Mouse (Mus musculus) embryonic facial prominence, embryonic 13.5 days (tissue): ENCODE data around the gene Fam199x. TPM values are rescaled to one million over a fixed set of nuclear protein-coding genes. Genes with fewer than 3 reads are reported as not detected.

ENCODE experiments used
- ATAC-seq: fragments of 200-750 bp; cut with Nextera tagmentation; 2 replicates; pipeline ENCODE4 v1.8.0; 2017; ENCODE audit warnings: low read depth; ENCODE audit not compliant: insufficient number of reproducible peaks, insufficient read depth, low FRiP score, low TSS enrichment
- H3K27ac ChIP-seq: fragments of 300-500 bp; sonication (generic); 2 replicates; pipeline ENCODE4 v1.5.1; 2015; ENCODE audit warnings: moderate library complexity, mild to moderate bottlenecking, inconsistent platforms
- H3K27me3 ChIP-seq: fragments of 300-500 bp; sonication (generic); 2 replicates; pipeline ENCODE4 v1.6.1; 2015; ENCODE audit warnings: mild to moderate bottlenecking, inconsistent platforms
- H3K36me3 ChIP-seq: fragments of 300-500 bp; sonication (generic); 2 replicates; pipeline ENCODE4 v1.6.1; 2015; ENCODE audit warnings: mild to moderate bottlenecking, inconsistent platforms
- H3K4me1 ChIP-seq: fragments of 300-500 bp; sonication (generic); 2 replicates; pipeline ENCODE4 v1.6.1; 2015; ENCODE audit warnings: inconsistent platforms
- H3K4me2 ChIP-seq: fragments of 300-500 bp; sonication (generic); 2 replicates; pipeline ENCODE4 v1.6.1; 2015; ENCODE audit warnings: moderate library complexity, mild to moderate bottlenecking, inconsistent platforms
- H3K4me3 ChIP-seq: fragments of 300-500 bp; sonication (generic); 2 replicates; pipeline ENCODE4 v1.5.1; 2015; ENCODE audit warnings: mild to moderate bottlenecking, inconsistent platforms
- H3K9ac ChIP-seq: fragments of 300-500 bp; sonication (generic); 2 replicates; pipeline ENCODE4 v1.6.1; 2015; ENCODE audit warnings: mild to moderate bottlenecking, inconsistent platforms
- H3K9me3 ChIP-seq: fragments of 300-500 bp; sonication (generic); 2 replicates; pipeline ENCODE4 v1.6.1; 2016; ENCODE audit warnings: inconsistent platforms
- WGBS: fragments of 180-500 bp; shearing (Covaris S2); methylation state at CpG from one replicate; pipeline ENCODE4 v1.1.7; 2015; ENCODE audit warnings: mixed read lengths; 5-methylcytosine and 5-hydroxymethylcytosine counted together
- polyA plus RNA-seq: library from polyadenylated mRNA; unstranded; fragments of >200 nt; fragmentation: Nextera tagmentation; extraction: Ambion mirVana; gene quantifications from 2 replicates; pipeline ENCODE4 v1.2.1, GENCODE M21; 2015

Gene Fam199x
- polyA plus RNA-seq, 1 experiment from 2014 or later = 7.8 TPM

DNA sequence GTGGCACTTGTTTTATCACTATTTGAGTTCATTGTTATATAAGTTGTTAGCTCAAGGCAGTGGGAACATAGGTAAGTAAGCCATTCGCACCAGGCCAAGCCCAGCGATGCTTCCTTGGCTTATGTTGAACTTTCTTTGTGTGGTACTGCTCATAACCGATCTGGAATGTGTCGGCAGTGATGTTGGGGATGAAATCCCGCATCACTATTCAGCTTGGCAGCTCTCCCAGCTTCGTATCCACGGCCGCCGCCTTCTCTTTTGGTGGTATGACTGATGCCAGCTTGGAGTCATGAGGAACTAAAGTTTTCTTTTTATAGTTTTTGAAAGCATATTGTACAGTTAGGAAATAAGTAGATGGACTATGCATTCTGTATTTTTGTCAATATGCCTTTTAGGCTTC is 13.8 kb downstream of the Fam199x start:
- Histone ChIP-seq H3K9me3 (no peaks in the 10 kb centered on the region), H3K36me3 (no peaks in the 10 kb centered on the region), H3K4me1 (no peaks in the 10 kb centered on the region), H3K4me3 (no peak overlapping the region), H3K4me2 (no peak overlapping the region), H3K9ac (no peak overlapping the region), H3K27me3 (no peaks in the 10 kb centered on the region), H3K27ac (no peak overlapping the region)
- WGBS = 87% methylated on average over 9 of the region's 9 CpGs
- no peak for ATAC-seq

DNA sequence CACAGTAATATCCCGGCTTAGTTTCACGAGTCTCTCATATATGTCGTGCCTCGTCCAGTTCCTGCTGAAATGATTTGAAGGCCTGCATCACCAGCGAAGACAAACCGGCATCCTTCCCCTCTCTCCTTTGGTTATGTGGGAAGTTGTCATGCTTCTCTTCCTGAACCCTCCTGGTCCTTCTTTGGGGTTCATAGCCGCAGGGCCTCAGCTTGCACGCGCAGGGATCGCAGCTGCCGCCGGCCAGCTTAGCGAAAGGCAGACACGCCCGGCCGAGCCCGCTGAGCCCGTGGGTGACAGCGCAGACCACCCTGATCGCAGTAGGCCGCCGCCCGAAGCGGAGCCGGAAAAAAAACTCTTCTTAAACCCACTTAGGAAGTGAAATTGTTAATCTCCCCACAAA is 55.1 kb downstream of the Fam199x start:
- H3K4me1 ChIP-seq = no peaks in the 10 kb centered on the region
- H3K27ac ChIP-seq = no peak overlapping the region
- no peak overlapping the region for H3K4me2 ChIP-seq
- no peaks in the 10 kb centered on the region for H3K36me3 ChIP-seq
- no peak overlapping the region for H3K9ac ChIP-seq
- H3K9me3 ChIP-seq = no peaks in the 10 kb centered on the region
- H3K4me3 ChIP-seq = no peak overlapping the region
- H3K27me3 ChIP-seq = peaks cover 64% of the 10 kb centered on the region
- WGBS = 24% methylated on average over 25 of the region's 25 CpGs
- no peak for ATAC-seq

DNA sequence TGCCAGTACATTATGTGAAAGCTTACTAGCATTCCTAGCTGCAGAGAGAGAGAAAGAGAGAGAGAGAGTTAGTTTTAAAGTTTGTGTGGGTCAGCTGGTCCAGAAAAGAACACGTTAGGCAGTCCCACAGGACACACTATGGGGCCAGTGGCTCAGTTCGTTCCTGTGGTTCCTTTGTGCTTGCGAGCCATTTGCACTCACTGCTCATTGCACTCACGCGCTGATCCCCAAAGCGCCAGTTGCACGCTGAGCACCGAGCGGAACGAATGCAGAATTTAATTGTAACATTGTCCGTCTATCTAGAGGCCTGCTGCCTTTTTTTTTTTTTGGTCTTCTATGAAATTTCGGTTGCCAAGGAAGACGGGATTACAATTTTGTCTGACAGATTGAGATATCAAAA is 57.1 kb downstream of the Fam199x start:
- Histone ChIP-seq H3K4me1 (no peaks in the 10 kb centered on the region), H3K36me3 (no peaks in the 10 kb centered on the region), H3K27ac (no peak overlapping the region), H3K9me3 (no peaks in the 10 kb centered on the region), H3K9ac (no peak overlapping the region), H3K4me3 (no peak overlapping the region), H3K27me3 (peaks cover 51% of the 10 kb centered on the region), H3K4me2 (no peak overlapping the region)
- WGBS = 12% methylated on average over 13 of the region's 13 CpGs
- no peak for ATAC-seq

DNA sequence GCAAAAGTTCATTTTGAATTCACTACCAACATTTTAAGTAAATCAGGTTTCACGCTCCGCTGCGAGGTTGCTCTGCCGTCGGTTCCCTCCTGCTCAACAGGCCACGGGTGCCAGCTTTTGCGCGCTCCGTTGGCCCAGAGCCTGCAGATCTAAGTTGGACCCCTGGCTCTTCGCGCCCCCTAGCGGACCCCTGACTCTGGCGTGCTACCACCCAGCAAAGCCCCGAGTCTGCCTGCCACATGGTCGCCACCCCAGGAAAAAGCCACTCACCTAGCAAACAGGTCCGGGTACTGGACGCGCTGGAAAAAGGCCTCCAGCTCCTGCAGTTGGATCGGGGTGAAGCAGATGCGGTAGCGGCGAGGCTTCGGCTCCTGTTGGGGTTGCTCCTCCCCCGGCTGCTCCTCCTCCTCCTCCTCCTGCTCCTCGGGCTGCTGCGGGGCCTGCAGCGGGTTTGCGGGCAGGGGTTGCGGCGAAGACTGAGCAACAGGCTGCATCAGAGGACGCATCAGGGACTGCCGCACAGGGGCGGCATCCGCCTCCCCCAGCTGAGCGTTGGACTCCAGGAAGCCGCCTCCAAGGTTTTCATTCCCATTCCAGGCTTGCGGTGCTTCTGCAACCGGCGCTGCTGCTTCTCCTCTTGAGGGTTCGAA is 68.8 kb downstream of the Fam199x start:
- H3K36me3 ChIP-seq = no peaks in the 10 kb centered on the region
- no peak overlapping the region for H3K9ac ChIP-seq
- WGBS = 21% methylated on average over 40 of the region's 40 CpGs
- peaks cover 89% of the 10 kb centered on the region for H3K27me3 ChIP-seq
- H3K4me2 ChIP-seq = peak overlapping the region; percentile 46
- peak overlapping the region; percentile 22 for H3K4me3 ChIP-seq
- H3K9me3 ChIP-seq = no peaks in the 10 kb centered on the region
- H3K4me1 ChIP-seq = no peaks in the 10 kb centered on the region
- H3K27ac ChIP-seq = no peak overlapping the region
- no peak for ATAC-seq

DNA sequence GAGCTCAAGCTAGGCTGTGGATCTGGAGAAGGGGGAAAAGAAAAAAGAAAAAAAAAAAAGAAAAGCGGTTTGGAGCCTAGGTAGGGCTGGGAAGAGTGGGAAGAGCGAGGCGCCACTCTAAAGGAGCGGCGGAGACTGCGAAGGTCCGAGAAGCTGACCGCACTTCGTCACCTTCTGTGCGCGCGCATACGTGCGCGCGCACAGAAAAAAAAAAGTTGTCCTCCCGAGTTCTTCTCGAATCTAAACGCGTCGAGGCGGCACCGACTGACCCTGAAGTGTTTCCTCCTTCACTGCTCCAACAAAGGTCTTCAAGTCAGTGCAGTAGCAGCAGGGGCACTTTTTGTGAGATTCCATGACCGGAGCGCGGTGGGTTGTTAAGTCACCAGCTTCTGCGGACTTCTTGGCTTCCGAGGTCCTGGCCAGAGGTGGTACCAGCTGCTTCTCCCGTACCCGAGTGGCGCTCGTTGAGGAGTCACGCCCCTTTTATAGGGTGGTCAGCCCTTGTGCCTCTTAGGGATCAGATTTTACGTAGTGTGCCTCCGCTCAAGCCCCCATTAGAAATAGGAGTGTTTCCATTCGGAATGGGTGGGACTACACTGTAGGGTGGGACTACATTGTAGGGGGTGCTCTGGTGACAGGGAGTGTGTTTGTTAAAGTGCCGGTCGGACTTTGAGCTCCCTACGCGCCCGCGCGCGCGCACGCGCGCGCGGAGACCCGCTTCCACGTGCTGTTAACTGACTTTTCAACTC is 70.5 kb downstream of the Fam199x start:
- 0 out of 2 replicates have a peak, but pooled peaks have one; percentile 52 for ATAC-seq
- no peaks in the 10 kb centered on the region for H3K9me3 ChIP-seq
- peak overlapping the region; percentile 44 for H3K4me2 ChIP-seq
- H3K4me1 ChIP-seq = no peaks in the 10 kb centered on the region
- 0 out of 2 replicates have a peak overlapping the region, but pooled peaks have one; percentile 4 for H3K4me3 ChIP-seq
- 33% methylated on average over 52 of the region's 52 CpGs for WGBS
- H3K27me3 ChIP-seq = peaks cover 88% of the 10 kb centered on the region
- no peak overlapping the region for H3K9ac ChIP-seq
- no peaks in the 10 kb centered on the region for H3K36me3 ChIP-seq
- H3K27ac ChIP-seq = no peak overlapping the region

DNA sequence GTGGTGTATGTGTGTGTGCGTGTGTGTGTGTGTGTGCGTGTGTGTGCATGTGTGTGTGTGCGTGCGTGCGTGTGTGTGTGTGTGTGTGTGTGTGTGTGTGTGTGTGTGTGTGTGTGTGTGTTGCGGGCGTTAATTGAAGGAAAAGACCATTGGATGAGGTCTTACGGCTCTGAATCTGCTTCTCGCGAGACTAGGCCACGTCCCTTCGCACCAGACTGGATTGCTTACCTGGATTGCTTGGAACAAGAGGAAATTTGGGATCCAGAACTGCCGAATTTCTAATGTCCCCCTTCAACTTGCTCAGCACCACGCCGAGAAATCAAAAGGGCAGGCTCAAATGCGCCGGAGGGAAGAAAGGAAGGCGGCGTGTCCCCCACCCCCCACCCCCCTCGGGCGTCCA is 72.3 kb downstream of the Fam199x start, which contains the start of gene Esx1:
Esx1 (minus strand) TSS at position 366 of the 400 bp plus-strand sequence.
- H3K9me3 ChIP-seq = no peaks in the 10 kb centered on the region
- H3K4me2 ChIP-seq = peak within 1 kb of the TSS; percentile 22; the same call in 1 of the 2 replicates
- H3K36me3 ChIP-seq = no peaks in the 10 kb centered on the region
- no peaks in the 10 kb centered on the region for H3K4me1 ChIP-seq
- no peak for ATAC-seq
- no peak within 1 kb of the TSS for H3K9ac ChIP-seq
- H3K27ac ChIP-seq = no peak within 1 kb of the TSS
- peaks cover 91% of the 10 kb centered on the region for H3K27me3 ChIP-seq
- H3K4me3 ChIP-seq = 0 out of 2 replicates have a peak within 1 kb of the TSS, but pooled peaks have one; percentile 9
- WGBS = 24% methylated on average over 16 of the region's 21 CpGs

DNA sequence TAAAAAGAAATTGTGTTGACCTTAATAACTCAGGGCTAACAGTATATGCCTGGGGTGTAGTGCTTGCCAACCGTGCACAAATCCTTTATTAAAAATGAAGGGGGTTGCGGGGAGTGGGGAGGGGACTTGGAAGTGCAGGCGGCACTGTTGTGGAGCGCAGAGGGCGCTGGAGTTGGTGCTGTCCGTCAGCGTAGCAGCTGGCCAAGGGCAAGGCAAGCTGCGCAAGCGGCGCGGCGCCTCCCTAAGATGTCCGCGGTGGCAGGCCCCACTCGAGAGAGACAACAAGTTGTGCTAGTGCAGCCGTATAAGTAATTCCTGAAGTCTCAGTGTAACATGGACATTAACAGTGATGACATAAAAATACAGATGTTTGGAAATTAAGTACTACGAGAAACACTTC is 78.1 kb downstream of the Fam199x start:
- no peak for ATAC-seq
- H3K27me3 ChIP-seq = peaks cover 70% of the 10 kb centered on the region
- WGBS = 20% methylated on average over 17 of the region's 17 CpGs

More for the DNA sequence above, 78.1 kb downstream of the Fam199x start:
- H3K4me1 ChIP-seq = no peaks in the 10 kb centered on the region
- H3K9ac ChIP-seq = no peak overlapping the region
- no peaks in the 10 kb centered on the region for H3K9me3 ChIP-seq
- no peak overlapping the region for H3K4me2 ChIP-seq
- no peaks in the 10 kb centered on the region for H3K36me3 ChIP-seq
- no peak overlapping the region for H3K4me3 ChIP-seq
- H3K27ac ChIP-seq = no peak overlapping the region

Other genes starting within 250 kb of the Fam199x start
- 9.5 and 9.7 TPM in 2 replicates for gene Plp1, start 226.9 kb upstream of the Fam199x start, polyA plus RNA-seq
- gene Rab9b, start 180.8 kb upstream of the Fam199x start, polyA plus RNA-seq = 0.31 and 0.56 TPM in 2 replicates
- not detected in 2 replicates for gene H2bfm, start 122.3 kb upstream of the Fam199x start, polyA plus RNA-seq
- gene Tmsb15b2, start 74.1 kb upstream of the Fam199x start, polyA plus RNA-seq = 101 and 117 TPM in 2 replicates
- 5.0 and 11.3 TPM in 2 replicates for gene Tmsb15l, start 72.7 kb upstream of the Fam199x start, polyA plus RNA-seq
- gene Tmsb15b1, start 72.7 kb upstream of the Fam199x start, polyA plus RNA-seq = 45.1 and 49.1 TPM in 2 replicates
- gene Zcchc18, start 56.4 kb upstream of the Fam199x start, polyA plus RNA-seq = 32.5 and 35.0 TPM in 2 replicates
- gene Slc25a53, start 11.3 kb upstream of the Fam199x start, polyA plus RNA-seq = 14.1 and 14.4 TPM in 2 replicates
- gene Esx1, start 72.5 kb downstream of the Fam199x start, polyA plus RNA-seq = not detected in 2 replicates